Mouse (Mus musculus) midbrain, embryonic 13.5 days (tissue): ENCODE data around the gene Ctnnd2. TPM values are rescaled to one million over a fixed set of nuclear protein-coding genes. Genes with fewer than 3 reads are reported as not detected.

ENCODE experiments used
- ATAC-seq: fragments of 200-750 bp; cut with Nextera tagmentation; 2 replicates; pipeline ENCODE4 v1.8.0; 2017; ENCODE audit warnings: mild to moderate bottlenecking, moderate TSS enrichment, moderate library complexity
- H3K27ac ChIP-seq: fragments of 300-500 bp; sonication (generic); 2 replicates; pipeline ENCODE4 v1.5.1; 2015; ENCODE audit warnings: inconsistent platforms, mild to moderate bottlenecking, moderate library complexity
- H3K27me3 ChIP-seq: fragments of 300-500 bp; sonication (generic); 2 replicates; pipeline ENCODE4 v1.6.1; 2015; ENCODE audit warnings: mild to moderate bottlenecking, inconsistent platforms
- H3K36me3 ChIP-seq: fragments of 300-500 bp; sonication (generic); 2 replicates; pipeline ENCODE4 v1.6.1; 2015; ENCODE audit warnings: mild to moderate bottlenecking, inconsistent platforms
- H3K4me1 ChIP-seq: fragments of 300-500 bp; sonication (generic); replicated peaks from 2 replicates; pipeline ENCODE4 v1.6.1; 2015; ENCODE audit warnings: inconsistent platforms
- H3K4me2 ChIP-seq: fragments of 300-500 bp; sonication (generic); replicated peaks from 2 replicates; pipeline ENCODE4 v1.6.1; 2015; ENCODE audit warnings: moderate library complexity, mild to moderate bottlenecking, inconsistent platforms
- H3K4me3 ChIP-seq: fragments of 300-500 bp; sonication (generic); replicated peaks from 2 replicates; pipeline ENCODE4 v1.5.1; 2015; ENCODE audit warnings: mild to moderate bottlenecking, inconsistent platforms
- H3K9ac ChIP-seq: fragments of 300-500 bp; sonication (generic); replicated peaks from 2 replicates; pipeline ENCODE4 v1.6.1; 2015; ENCODE audit warnings: mild to moderate bottlenecking, inconsistent platforms
- H3K9me3 ChIP-seq: fragments of 300-500 bp; sonication (generic); 2 replicates; pipeline ENCODE4 v1.6.1; 2016; ENCODE audit warnings: mild to moderate bottlenecking, inconsistent platforms
- WGBS: fragments of 180-500 bp; shearing (Covaris S2); methylation state at CpG from one replicate; pipeline ENCODE4 v1.1.7; 2015; 5-methylcytosine and 5-hydroxymethylcytosine counted together
- polyA plus RNA-seq: library from polyadenylated mRNA; unstranded; fragments of >200 nt; fragmentation: Nextera tagmentation; extraction: Ambion mirVana; gene quantifications from 2 replicates; pipeline ENCODE4 v1.2.1, GENCODE M21; 2015

Gene Ctnnd2
- polyA plus RNA-seq, 1 experiment from 2014 or later = 54.2 TPM

DNA sequence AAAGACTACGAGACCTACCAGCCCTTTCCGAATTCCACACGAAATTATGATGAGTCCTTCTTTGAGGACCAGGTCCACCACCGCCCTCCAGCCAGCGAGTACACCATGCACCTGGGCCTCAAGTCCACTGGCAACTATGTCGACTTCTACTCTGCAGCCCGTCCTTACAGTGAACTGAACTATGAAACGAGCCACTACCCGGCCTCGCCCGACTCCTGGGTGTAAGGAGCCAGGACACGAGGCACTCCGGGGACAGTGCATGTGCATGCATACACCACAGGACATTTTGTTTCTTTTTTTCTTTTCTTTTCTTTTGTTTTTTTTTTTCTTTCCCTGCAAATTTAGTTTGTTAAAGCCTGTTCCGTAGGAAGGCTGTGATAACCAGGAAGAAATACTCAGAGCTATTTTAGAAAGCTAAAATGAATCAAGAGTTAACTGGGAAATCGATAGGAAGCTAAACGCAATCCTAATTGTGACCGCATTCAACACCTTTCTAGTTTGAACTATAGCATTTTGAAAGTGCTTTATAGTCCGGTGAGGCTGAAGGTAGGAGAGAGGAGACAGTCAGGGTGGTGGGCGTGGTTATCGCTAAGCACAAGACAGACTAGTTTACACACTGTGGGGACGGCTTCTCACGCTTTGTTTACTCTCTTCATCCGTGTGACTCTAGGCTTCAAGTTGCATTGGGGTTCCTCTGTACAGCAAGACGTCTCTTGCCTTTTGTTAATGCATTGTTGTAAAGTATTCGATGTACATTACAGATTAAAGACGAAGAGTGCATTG lies 855.2 kb downstream of the Ctnnd2 start:
- Histone ChIP-seq H3K36me3 (peaks cover 20% of the 10 kb centered on the region), H3K9me3 (no peaks in the 10 kb centered on the region), H3K4me1 (no peaks in the 10 kb centered on the region), H3K27ac (no peak overlapping the region), H3K4me3 (no peak overlapping the region), H3K27me3 (no peaks in the 10 kb centered on the region), H3K4me2 (no peak overlapping the region), H3K9ac (no peak overlapping the region)
- ATAC-seq = no peak
- 90% methylated on average over 26 of the region's 26 CpGs for WGBS

DNA sequence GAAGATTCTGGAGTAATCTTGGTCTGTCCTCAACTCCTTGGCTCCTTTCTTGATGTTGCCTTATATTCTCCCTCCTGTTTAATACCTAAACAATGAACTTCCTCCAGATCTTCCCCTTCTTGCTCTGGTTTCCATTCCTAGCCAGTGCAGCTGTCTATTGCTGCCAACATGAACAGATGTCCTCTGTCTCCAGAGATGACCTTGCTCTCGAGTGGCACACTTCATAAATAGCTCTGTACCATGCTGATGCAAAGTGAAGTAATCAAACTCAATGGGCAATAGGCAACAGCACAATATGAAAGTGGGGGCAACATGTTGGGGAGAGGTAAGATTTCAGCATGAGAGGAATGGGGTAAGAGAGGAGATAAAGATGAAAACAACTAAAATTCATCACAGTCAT lies 872.6 kb downstream of the Ctnnd2 start:
- no peak overlapping the region for H3K4me2 ChIP-seq
- H3K27me3 ChIP-seq = no peaks in the 10 kb centered on the region
- no peak overlapping the region for H3K9ac ChIP-seq
- no peak overlapping the region for H3K4me3 ChIP-seq
- no peaks in the 10 kb centered on the region for H3K9me3 ChIP-seq
- no peaks in the 10 kb centered on the region for H3K4me1 ChIP-seq
- no peaks in the 10 kb centered on the region for H3K36me3 ChIP-seq
- H3K27ac ChIP-seq = no peak overlapping the region
- ATAC-seq = no peak
- 74% methylated on average over 1 of the region's 1 CpGs for WGBS

DNA sequence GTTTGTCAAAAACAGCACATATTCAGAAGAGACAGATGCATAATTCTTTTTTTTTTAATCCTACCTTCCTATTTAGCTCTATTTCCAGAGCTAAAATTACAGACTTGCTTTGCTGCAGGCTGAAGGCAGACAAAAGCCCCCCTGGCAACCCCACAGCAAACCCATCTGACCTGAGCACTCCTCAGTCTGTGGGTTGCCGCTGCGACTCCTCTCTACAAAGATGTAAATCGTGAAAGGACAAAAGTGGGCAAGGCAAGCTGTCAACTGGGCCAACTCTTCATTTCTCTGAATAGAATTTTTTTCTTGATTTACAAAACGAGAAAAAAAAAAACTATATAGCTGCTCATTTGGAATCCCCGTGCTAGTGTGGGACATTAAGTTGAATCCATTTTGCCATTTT lies 879.1 kb downstream of the Ctnnd2 start:
- no peak overlapping the region for H3K4me3 ChIP-seq
- ATAC-seq = no peak
- H3K36me3 ChIP-seq = no peaks in the 10 kb centered on the region
- no peak overlapping the region for H3K9ac ChIP-seq
- H3K4me2 ChIP-seq = no peak overlapping the region
- no peaks in the 10 kb centered on the region for H3K27me3 ChIP-seq
- H3K9me3 ChIP-seq = no peaks in the 10 kb centered on the region
- WGBS = 67% methylated on average over 5 of the region's 5 CpGs
- H3K4me1 ChIP-seq = no peaks in the 10 kb centered on the region
- no peak overlapping the region for H3K27ac ChIP-seq

DNA sequence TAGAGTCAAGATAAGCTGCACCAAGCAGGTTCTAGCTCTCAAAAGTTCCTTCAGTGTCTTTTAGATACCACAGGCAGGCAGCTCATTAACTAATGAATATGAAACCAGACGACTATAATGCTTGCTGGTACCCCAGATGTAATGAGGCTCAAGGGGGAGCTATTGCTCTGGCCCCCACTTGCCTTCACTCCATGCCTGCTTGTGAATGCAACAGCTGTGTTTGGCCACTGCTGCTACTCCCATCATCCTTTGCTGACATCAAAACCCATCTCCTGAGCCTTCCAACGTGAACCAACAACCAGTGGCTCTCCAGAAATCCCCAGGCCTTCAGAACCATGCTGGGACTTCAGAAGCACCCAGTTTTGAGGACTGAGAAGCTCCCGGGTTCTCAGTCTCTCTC lies 883.8 kb downstream of the Ctnnd2 start:
- H3K9me3 ChIP-seq = no peaks in the 10 kb centered on the region
- H3K27me3 ChIP-seq = no peaks in the 10 kb centered on the region
- no peak overlapping the region for H3K9ac ChIP-seq
- no peaks in the 10 kb centered on the region for H3K4me1 ChIP-seq
- H3K4me3 ChIP-seq = no peak overlapping the region
- 64% methylated on average over 3 of the region's 3 CpGs for WGBS
- H3K4me2 ChIP-seq = no peak overlapping the region
- no peak overlapping the region for H3K27ac ChIP-seq
- no peak for ATAC-seq
- H3K36me3 ChIP-seq = no peaks in the 10 kb centered on the region

DNA sequence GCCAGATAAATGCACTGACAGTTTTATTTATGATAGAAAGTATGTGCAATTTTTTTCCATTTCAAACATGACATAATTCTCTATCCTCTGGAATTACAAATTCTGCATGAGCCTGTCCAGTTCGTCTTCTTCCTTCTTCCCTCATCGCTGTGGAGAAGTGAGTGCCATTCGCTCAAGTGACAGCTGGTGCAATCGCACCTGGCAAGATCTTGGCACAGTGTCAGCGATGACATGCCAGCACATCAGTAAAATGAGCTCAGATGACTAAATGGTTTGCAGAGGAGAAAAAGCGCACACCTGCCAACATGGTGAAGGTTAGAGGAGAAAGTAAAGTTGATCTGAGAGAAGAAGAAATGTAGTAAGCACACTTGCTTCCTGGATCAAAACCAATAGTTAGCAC lies 885.9 kb downstream of the Ctnnd2 start:
- H3K4me3 ChIP-seq = no peak overlapping the region
- no peak for ATAC-seq
- no peaks in the 10 kb centered on the region for H3K27me3 ChIP-seq
- H3K4me2 ChIP-seq = no peak overlapping the region
- 89% methylated on average over 6 of the region's 6 CpGs for WGBS
- H3K9me3 ChIP-seq = no peaks in the 10 kb centered on the region
- H3K36me3 ChIP-seq = no peaks in the 10 kb centered on the region
- H3K27ac ChIP-seq = no peak overlapping the region
- H3K9ac ChIP-seq = no peak overlapping the region
- no peaks in the 10 kb centered on the region for H3K4me1 ChIP-seq

DNA sequence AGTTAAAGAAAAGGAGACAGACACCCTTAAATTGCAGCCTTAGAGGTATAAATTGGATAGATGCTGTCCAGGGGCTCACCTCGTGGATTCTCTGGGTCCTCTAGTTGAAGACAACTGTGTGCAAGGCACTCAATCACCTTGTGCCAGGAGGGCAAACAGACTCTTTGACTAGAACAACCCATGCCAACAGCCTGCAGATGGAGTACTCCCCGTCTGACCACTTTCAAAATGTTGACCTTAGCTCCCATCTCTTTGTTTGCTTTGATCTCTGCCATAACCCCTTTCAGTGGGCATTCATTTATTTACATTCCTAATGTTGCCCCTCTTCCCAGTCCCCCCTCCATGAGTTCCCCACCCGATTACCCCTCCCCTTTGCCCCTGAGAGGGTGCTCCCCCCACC lies 891.3 kb downstream of the Ctnnd2 start:
- H3K4me1 ChIP-seq = no peaks in the 10 kb centered on the region
- no peaks in the 10 kb centered on the region for H3K9me3 ChIP-seq
- no peak overlapping the region for H3K4me3 ChIP-seq
- no peak for ATAC-seq
- H3K4me2 ChIP-seq = no peak overlapping the region
- H3K9ac ChIP-seq = no peak overlapping the region
- H3K36me3 ChIP-seq = no peaks in the 10 kb centered on the region
- no peak overlapping the region for H3K27ac ChIP-seq
- no peaks in the 10 kb centered on the region for H3K27me3 ChIP-seq
- WGBS = 70% methylated on average over 3 of the region's 3 CpGs

DNA sequence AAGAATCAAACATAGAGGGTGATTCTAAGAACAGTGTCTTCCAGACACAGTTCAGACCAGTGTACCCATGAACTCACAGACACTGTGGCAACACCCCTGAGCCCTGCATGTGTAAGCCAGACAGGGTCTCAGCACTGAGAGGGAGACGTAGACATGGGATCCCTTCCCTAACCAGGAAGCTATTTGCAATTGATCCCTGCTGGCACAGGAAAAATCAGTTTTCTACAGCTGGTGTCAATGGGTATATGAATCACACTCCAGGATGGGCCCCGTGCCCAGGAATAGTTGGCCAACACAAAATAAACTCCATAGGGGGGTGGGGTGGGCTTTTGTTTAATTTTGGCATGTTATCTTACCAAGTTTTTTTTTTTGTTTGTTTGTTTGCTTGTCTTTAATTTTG lies 895.7 kb downstream of the Ctnnd2 start:
- Histone ChIP-seq H3K27ac (no peak overlapping the region), H3K4me2 (no peak overlapping the region), H3K4me1 (no peaks in the 10 kb centered on the region), H3K27me3 (no peaks in the 10 kb centered on the region), H3K36me3 (no peaks in the 10 kb centered on the region), H3K4me3 (no peak overlapping the region), H3K9me3 (no peaks in the 10 kb centered on the region), H3K9ac (no peak overlapping the region)
- ATAC-seq = no peak
- 80% methylated on average over 2 of the region's 2 CpGs for WGBS

DNA sequence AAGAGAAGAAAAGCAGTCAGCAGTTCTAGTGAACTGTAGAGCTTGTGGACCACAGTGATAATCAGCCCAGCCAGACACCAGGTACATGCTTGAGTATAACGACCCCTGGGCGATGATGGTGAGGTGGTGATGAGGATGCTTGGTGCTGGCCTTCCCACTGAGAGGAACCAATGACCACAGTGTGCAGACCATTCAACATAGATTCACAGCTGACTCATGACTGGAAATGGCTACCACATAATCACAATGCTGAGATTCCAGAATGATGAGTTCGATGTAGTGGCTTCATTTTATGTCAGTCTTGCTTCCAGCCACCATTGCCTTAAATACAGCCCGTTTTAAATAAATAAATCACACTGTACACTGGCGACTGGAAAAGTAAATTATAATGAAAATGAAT lies 897.9 kb downstream of the Ctnnd2 start:
- Histone ChIP-seq H3K4me2 (no peak overlapping the region), H3K9ac (no peak overlapping the region), H3K4me3 (no peak overlapping the region), H3K4me1 (no peaks in the 10 kb centered on the region), H3K9me3 (no peaks in the 10 kb centered on the region), H3K27me3 (no peaks in the 10 kb centered on the region), H3K27ac (no peak overlapping the region), H3K36me3 (no peaks in the 10 kb centered on the region)
- ATAC-seq = no peak
- WGBS = 90% methylated on average over 5 of the region's 5 CpGs
